8 mouse cellular contexts compared by ENCODE assay signal in genomic region chr2:157367184-157367893, GRCm38 (mm10). TPM values are rescaled to one million over a fixed set of nuclear protein-coding genes. Genes with fewer than 3 reads are reported as not detected.
DNase-seq lines count a peak whose midpoint lies in the region; ATAC-seq lines count a peak whose summit lies in the region.

Gene Manbal, plus strand, starts transcription at chr2:157367594.

- peaks cover 6% of the 10 kb centered on the region for H3K4me1 ChIP-seq in hindbrain, embryonic 11.5 days (replicated peaks; ENCODE audit: control insufficient read depth, insufficient read depth, low read length)

- WGBS in hindbrain, embryonic 11.5 days, result 4% methylated on average over 42 of the region's 42 CpGs

- H3K4me2 ChIP-seq in hindbrain, embryonic 11.5 days (replicated peaks; ENCODE audit: low read depth, low read length), result peak within 1 kb of the TSS; percentile 87

- no peaks in the 10 kb centered on the region for H3K27me3 ChIP-seq in hindbrain, embryonic 11.5 days (ENCODE audit: control insufficient read depth, insufficient read depth, low read length)

- peak within 1 kb of the TSS; percentile 92 for H3K9ac ChIP-seq in hindbrain, embryonic 11.5 days (ENCODE audit: low read depth, low read length)

- peak; percentile 94 for DNase-seq in MN1 (ENCODE audit: low spot score)
- peak; percentile 94 for DNase-seq in cerebellum, adult 9-10 months
- peak; percentile 82 to 98 for DNase-seq in frontal cortex, adult 2 months (ENCODE audit: extremely low spot score in 1 of 2, low spot score in 1 of 2)
- DNase-seq in hindbrain, embryonic 11.5 days (ENCODE audit: low spot score), result peak; percentile 94
- DNase-seq in layer of hippocampus, postnatal 10 days (ENCODE audit: low spot score in 2 of 2), result peak; percentile 99
- DNase-seq in lung, postnatal 10 days, result peak; percentile 96
- DNase-seq in ovary, postnatal 36 days (ENCODE audit: low spot score), result peak; percentile 94
- peak; percentile 98 for DNase-seq in thymus, postnatal 25 days

- peak within 1 kb of the TSS; percentile 79 for H3K4me3 ChIP-seq in hindbrain, embryonic 11.5 days (ENCODE audit: low read depth, low read length)

- no peaks in the 10 kb centered on the region for H3K9me3 ChIP-seq in hindbrain, embryonic 11.5 days (ENCODE audit: control insufficient read depth, low read length)

- peak within 1 kb of the TSS; percentile 87 for H3K27ac ChIP-seq in hindbrain, embryonic 11.5 days (ENCODE audit: low read depth, low read length)

- peak; percentile 87 for ATAC-seq in hindbrain, embryonic 11.5 days (ENCODE audit: low FRiP score)

- H3K36me3 ChIP-seq in hindbrain, embryonic 11.5 days (ENCODE audit: control insufficient read depth, insufficient read depth, low read length), result no peaks in the 10 kb centered on the region

RNA-seq across cellular contexts. Expression of gene Manbal, which starts in this region (rescaled TPM):
- polyA plus RNA-seq in frontal cortex, adult 2 months (2012; rRNA removed), result 98.3 and 103 TPM in 2 replicates
- polyA plus RNA-seq in hindbrain, embryonic 11.5 days (2014; fragmentation: Nextera tagmentation; extraction: Ambion mirVana), result 36.2 and 37.2 TPM in 2 replicates
- total RNA-seq in layer of hippocampus, postnatal 10 days (2021), result 10 to 100 TPM; 73.9 to 82.5 TPM

Comparison
In these comparisons a context has a peak if more than half of its experiments do, and no peak if none do; other contexts are left out.
1. Peak in every context shown above with its lines: DNase-seq, ATAC-seq, H3K4me3 ChIP-seq and H3K27ac ChIP-seq.